Mouse (Mus musculus): ENCODE results near the gene Gm20547.
"Not testable (repeated sequence)": the region's sequence is repeated elsewhere in the genome, so short reads cannot be mapped to it uniquely, and the experiment has no call there.

- TF ChIP-seq POLR2A (IDR thresholded peaks at IDR 0.05; ENCODE audit: control insufficient read depth, low read depth, low read length); CTCF (IDR thresholded peaks at IDR 0.05; ENCODE audit: control insufficient read depth, insufficient read depth, insufficient replicate concordance, low read depth, low read length): not testable (repeated sequence)
Observed at GRCm38 (mm10) chr17:34900826-34901225, 19.0 kb upstream of the Gm20547 start.

Data from testis, adult 2 months (tissue).